Mouse (Mus musculus) heart, embryonic 15.5 days (tissue): ENCODE data around the gene B9d1. TPM values are rescaled to one million over a fixed set of nuclear protein-coding genes. Genes with fewer than 3 reads are reported as not detected.

ENCODE experiments used
- ATAC-seq: fragments of 200-750 bp; cut with Nextera tagmentation; replicated peaks from 2 replicates; pipeline ENCODE4 v1.8.0; 2017; ENCODE audit warnings: low read depth, moderate TSS enrichment; ENCODE audit not compliant: insufficient number of reproducible peaks, insufficient read depth, low FRiP score
- H3K27ac ChIP-seq: fragments of 300-500 bp; sonication (generic); 2 replicates; pipeline ENCODE4 v1.5.1; 2015; ENCODE audit warnings: mild to moderate bottlenecking, inconsistent platforms
- H3K27me3 ChIP-seq: fragments of 300-500 bp; sonication (generic); 2 replicates; pipeline ENCODE4 v1.6.1; 2015; ENCODE audit warnings: inconsistent platforms
- H3K36me3 ChIP-seq: fragments of 300-500 bp; sonication (generic); 2 replicates; pipeline ENCODE4 v1.6.1; 2015; ENCODE audit warnings: mild to moderate bottlenecking, inconsistent platforms
- H3K4me1 ChIP-seq: fragments of 300-500 bp; sonication (generic); replicated peaks from 2 replicates; pipeline ENCODE4 v1.6.1; 2015; ENCODE audit warnings: inconsistent platforms
- H3K4me2 ChIP-seq: fragments of 300-500 bp; sonication (generic); 2 replicates; pipeline ENCODE4 v1.6.1; 2015; ENCODE audit warnings: inconsistent platforms, mild to moderate bottlenecking, moderate library complexity
- H3K4me3 ChIP-seq: fragments of 300-500 bp; sonication (generic); 2 replicates; pipeline ENCODE4 v1.5.1; 2015; ENCODE audit warnings: mild to moderate bottlenecking, inconsistent platforms
- H3K9ac ChIP-seq: fragments of 300-500 bp; sonication (generic); 2 replicates; pipeline ENCODE4 v1.6.1; 2015; ENCODE audit warnings: mild to moderate bottlenecking, inconsistent platforms
- H3K9me3 ChIP-seq: fragments of 300-500 bp; sonication (generic); replicated peaks from 2 replicates; pipeline ENCODE4 v1.6.1; 2016; ENCODE audit warnings: inconsistent platforms
- WGBS: fragments of 180-500 bp; shearing (Covaris S2); methylation state at CpG from one replicate; pipeline ENCODE4 v1.1.7; 2015; ENCODE audit warnings: mixed read lengths; 5-methylcytosine and 5-hydroxymethylcytosine counted together
- polyA plus RNA-seq: library from polyadenylated mRNA; unstranded; fragments of >200 nt; fragmentation: Nextera tagmentation; extraction: Ambion mirVana; gene quantifications from 2 replicates; pipeline ENCODE4 v1.2.1, GENCODE M21; 2015

The B9d1 gene
- polyA plus RNA-seq, 1 experiment from 2014 or later = 11.1 TPM

DNA sequence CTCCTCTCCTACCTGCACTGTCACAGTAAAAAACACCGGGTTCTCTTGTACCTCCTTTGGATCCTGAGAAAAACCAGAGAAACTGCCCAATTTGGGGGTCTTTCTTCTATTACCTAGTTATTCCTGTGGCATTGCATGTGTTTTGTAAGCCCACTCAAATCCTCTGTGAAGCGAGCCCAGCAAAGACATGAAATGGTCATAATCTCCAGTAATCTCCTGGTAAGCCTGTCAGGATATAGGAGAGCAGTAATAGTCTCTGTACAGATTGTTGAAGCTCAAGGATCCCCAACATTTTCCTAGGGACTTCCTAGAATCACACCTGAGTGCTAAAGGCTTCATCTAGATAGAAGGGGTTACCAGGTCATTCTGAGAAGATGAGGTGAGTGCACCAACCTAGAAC is 36.2 kb downstream of the B9d1 start:
- no peak overlapping the region for H3K9ac ChIP-seq
- H3K9me3 ChIP-seq = no peaks in the 10 kb centered on the region
- H3K27me3 ChIP-seq = no peaks in the 10 kb centered on the region
- no peak for ATAC-seq
- peaks cover 7% of the 10 kb centered on the region for H3K36me3 ChIP-seq
- no peak overlapping the region for H3K4me3 ChIP-seq
- WGBS = 88% methylated on average over 2 of the region's 2 CpGs
- H3K4me2 ChIP-seq = no peak overlapping the region
- H3K27ac ChIP-seq = no peak overlapping the region
- H3K4me1 ChIP-seq = 0 out of 2 replicates have a peak, but pooled peaks cover 3% of the 10 kb centered on the region

DNA sequence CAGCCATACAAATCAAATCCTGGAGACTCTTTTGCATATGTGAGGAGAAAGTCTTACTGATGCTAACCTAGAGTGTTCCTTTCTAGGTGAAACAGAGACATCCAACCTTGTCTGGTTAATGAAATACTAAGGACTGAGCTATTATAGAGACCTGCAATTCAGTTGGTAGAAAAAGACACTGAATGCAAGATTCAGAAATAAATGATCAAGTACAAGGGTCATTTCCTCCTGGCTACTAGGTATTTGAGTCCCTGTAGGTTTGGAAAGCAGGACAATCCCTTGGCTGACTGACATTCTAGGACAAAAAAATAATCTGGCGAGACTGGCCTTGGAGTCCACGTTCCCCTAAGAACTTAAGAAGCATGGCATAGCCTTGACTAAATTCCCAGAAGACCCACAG is 40.6 kb downstream of the B9d1 start:
- ATAC-seq = no peak
- H3K9me3 ChIP-seq = no peaks in the 10 kb centered on the region
- no peak overlapping the region for H3K4me3 ChIP-seq

DNA sequence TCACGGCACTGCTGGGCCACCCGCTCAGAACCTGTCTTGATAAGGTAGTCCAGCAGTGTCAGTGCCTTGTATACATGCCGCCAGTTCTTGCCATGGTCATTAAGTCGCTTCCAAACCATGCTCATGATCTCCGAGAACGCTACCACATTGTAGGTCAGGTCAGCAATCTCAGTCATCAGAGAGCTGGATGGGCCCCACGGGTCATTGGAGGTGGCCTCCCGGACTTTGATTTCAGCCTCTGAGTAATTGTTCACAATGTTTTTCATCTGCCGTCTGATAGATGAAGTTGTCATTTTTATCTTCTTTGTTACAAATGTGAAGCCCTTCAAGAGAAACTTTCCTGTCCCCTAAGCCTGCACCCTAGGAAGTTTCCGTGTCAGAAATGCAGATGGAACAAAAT is 41.5 kb downstream of the B9d1 start:
- H3K4me1 ChIP-seq = 0 out of 2 replicates have a peak, but pooled peaks cover 2% of the 10 kb centered on the region
- no peak overlapping the region for H3K4me2 ChIP-seq
- H3K9me3 ChIP-seq = no peaks in the 10 kb centered on the region
- no peak overlapping the region for H3K4me3 ChIP-seq
- 83% methylated on average over 10 of the region's 10 CpGs for WGBS
- no peak overlapping the region for H3K9ac ChIP-seq
- no peak for ATAC-seq
- no peak overlapping the region for H3K27ac ChIP-seq
- no peaks in the 10 kb centered on the region for H3K27me3 ChIP-seq
- peaks cover 7% of the 10 kb centered on the region; the same call in 1 of the 2 replicates for H3K36me3 ChIP-seq

More for the DNA sequence above, 40.6 kb downstream of the B9d1 start:
- Histone ChIP-seq H3K4me2 (no peak overlapping the region), H3K9ac (no peak overlapping the region), H3K36me3 (peaks cover 7% of the 10 kb centered on the region; the same call in 1 of the 2 replicates), H3K27ac (no peak overlapping the region), H3K27me3 (no peaks in the 10 kb centered on the region), H3K4me1 (0 out of 2 replicates have a peak, but pooled peaks cover 3% of the 10 kb centered on the region)
- WGBS = 87% methylated on average over 2 of the region's 2 CpGs

DNA sequence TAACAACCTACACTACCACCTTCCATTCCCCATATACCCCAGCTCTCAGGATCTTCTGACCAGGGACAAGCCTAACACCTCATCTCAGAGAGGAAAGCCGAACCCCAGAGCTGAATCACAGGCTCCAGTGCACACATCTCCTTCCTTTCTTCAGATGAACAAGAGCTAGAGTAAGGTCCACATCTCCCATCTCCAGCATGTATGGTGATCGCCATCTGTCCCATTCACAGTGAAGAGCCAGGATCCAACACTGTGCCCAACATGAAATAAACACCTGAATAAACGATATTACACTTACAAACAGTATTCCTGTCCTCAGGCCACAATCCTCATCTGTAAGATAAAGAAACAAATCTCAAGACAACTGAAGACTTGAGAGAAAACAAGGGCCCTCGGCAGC is 42.8 kb downstream of the B9d1 start:
- 89% methylated on average over 4 of the region's 4 CpGs for WGBS
- no peak overlapping the region for H3K27ac ChIP-seq
- H3K9me3 ChIP-seq = no peaks in the 10 kb centered on the region
- no peak overlapping the region for H3K4me2 ChIP-seq
- no peak overlapping the region for H3K9ac ChIP-seq
- ATAC-seq = no peak
- H3K4me3 ChIP-seq = no peak overlapping the region
- peaks cover 7% of the 10 kb centered on the region; the same call in 1 of the 2 replicates for H3K36me3 ChIP-seq
- H3K4me1 ChIP-seq = no peaks in the 10 kb centered on the region
- H3K27me3 ChIP-seq = no peaks in the 10 kb centered on the region

DNA sequence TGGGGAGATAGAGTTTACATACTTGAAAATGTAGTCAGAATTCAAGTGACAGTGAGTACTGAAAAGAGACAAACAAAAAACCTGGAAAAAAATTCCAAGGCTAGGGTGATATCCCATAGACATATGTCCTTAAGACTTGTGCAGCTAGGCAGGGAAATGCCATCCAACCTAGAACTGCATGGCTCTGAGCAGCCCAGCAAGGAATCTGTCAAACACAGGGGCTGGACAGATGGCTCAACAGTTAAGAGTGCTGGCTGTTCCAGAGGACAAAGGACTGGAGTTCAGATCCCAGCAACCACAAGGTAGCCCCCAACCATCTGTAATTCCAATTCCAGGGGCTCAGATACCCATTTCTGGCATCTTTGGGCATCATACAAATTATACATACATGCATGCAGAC is 45.7 kb downstream of the B9d1 start:
- no peak for ATAC-seq

DNA sequence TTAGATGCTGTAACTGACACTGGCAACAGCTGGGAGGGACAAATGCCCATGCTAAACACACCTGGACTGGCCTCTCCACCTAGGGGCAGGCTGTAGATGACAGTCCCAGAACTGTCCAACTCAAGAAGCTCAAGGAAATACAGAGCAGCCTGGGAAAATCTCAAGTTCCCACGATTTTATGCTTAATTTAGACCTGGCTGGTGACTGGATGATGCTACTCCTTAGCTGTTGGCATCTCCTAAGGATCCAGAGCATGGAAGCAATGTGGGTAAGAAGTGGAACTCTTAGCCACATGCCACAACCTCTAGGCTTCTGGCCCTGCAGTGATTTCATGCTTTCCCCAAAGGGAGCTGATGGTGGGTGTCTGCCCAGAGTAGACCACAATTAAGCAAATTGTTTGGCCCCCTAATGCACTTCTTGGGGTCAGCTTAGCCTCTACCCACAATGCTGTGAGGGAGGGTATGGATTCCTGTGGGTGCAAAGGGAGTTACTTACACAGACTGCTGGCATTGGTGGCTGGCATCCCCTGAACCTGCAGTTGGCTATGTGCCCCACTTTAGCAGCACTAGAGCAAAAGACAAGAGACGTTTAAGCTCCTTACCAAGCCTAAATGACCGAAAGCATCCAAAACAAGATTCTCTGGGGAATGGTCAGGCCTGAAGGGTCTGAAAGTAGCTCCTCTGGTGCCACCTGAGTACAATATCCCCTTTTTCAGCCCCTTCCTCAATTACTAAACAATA is 48.2 kb downstream of the B9d1 start:
- 66% methylated on average over 3 of the region's 3 CpGs for WGBS

More for the DNA sequence above, 45.7 kb downstream of the B9d1 start:
- no peaks in the 10 kb centered on the region for H3K27me3 ChIP-seq
- no peak overlapping the region for H3K27ac ChIP-seq
- H3K4me2 ChIP-seq = no peak overlapping the region
- peaks cover 4% of the 10 kb centered on the region; the same call in 1 of the 2 replicates for H3K36me3 ChIP-seq
- no peaks in the 10 kb centered on the region for H3K9me3 ChIP-seq
- no peak overlapping the region for H3K9ac ChIP-seq
- H3K4me3 ChIP-seq = no peak overlapping the region
- H3K4me1 ChIP-seq = no peaks in the 10 kb centered on the region; the same call in 1 of the 2 replicates

DNA sequence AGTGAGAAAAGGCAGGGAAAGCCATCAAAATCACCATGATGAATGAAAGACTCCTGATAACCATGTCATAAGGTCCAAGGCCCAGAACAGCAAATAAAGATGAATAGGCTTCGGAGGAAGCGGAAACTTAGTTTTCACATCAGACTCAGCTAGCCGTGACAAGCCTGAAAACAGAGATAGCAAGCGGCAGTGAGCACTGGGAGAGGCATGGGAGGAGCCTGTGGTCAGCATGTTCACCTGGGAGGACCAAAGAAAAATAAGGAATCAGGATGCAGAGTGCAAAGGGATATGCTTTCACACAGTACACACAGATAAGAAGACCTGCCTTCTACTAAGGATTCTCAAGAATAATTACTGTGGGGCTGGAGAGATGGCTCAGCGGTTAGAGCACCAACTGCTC is 54.6 kb downstream of the B9d1 start:
- H3K9ac ChIP-seq = no peak overlapping the region
- no peak overlapping the region for H3K4me2 ChIP-seq
- ATAC-seq = no peak
- no peak overlapping the region for H3K4me3 ChIP-seq
- no peaks in the 10 kb centered on the region for H3K27me3 ChIP-seq
- 64% methylated on average over 5 of the region's 5 CpGs for WGBS
- H3K27ac ChIP-seq = no peak overlapping the region
- H3K36me3 ChIP-seq = no peaks in the 10 kb centered on the region
- H3K9me3 ChIP-seq = no peaks in the 10 kb centered on the region
- H3K4me1 ChIP-seq = peaks cover 19% of the 10 kb centered on the region

More for the DNA sequence above, 48.2 kb downstream of the B9d1 start:
- H3K9me3 ChIP-seq = no peaks in the 10 kb centered on the region
- no peak overlapping the region for H3K4me3 ChIP-seq
- ATAC-seq = no peak
- no peaks in the 10 kb centered on the region for H3K27me3 ChIP-seq
- H3K9ac ChIP-seq = no peak overlapping the region
- no peaks in the 10 kb centered on the region for H3K36me3 ChIP-seq
- no peak overlapping the region for H3K27ac ChIP-seq
- no peaks in the 10 kb centered on the region; the same call in 1 of the 2 replicates for H3K4me1 ChIP-seq
- H3K4me2 ChIP-seq = no peak overlapping the region

DNA sequence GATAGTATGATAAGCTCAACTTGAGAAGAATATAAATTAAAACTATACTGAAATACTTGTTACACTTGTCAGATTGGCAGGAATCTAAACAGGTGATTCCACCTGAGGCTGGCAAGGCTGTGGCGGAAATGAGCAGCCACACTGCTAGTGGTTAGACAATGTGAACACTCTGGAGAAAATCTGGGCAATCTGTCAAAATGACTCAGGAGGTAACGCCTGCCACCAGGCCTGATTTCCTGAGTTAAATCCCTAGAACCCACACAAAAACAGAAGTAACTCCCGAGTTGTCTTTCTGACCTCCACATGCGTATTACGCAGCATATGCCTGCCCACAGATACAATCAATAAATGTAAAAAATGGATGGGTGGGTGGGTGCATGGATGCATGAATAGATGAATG is 57.5 kb downstream of the B9d1 start:
- Histone ChIP-seq H3K9ac (no peak overlapping the region), H3K4me2 (no peak overlapping the region), H3K27ac (no peak overlapping the region), H3K4me3 (no peak overlapping the region), H3K27me3 (no peaks in the 10 kb centered on the region), H3K9me3 (no peaks in the 10 kb centered on the region), H3K4me1 (peaks cover 30% of the 10 kb centered on the region), H3K36me3 (no peaks in the 10 kb centered on the region)
- 60% methylated on average over 5 of the region's 5 CpGs for WGBS
- no peak for ATAC-seq

Other genes with a start within 250 kb of the B9d1 start
- gene Aldh3a2, start 237.7 kb upstream of the B9d1 start, polyA plus RNA-seq = 29.4 and 34.9 TPM in 2 replicates
- gene Slc47a2, start 162.3 kb upstream of the B9d1 start, polyA plus RNA-seq = 0.10 and 0.19 TPM in 2 replicates
- 20.6 and 21.5 TPM in 2 replicates for gene Slc47a1, start 126.8 kb upstream of the B9d1 start, polyA plus RNA-seq
- gene Rnf112, start 51.0 kb upstream of the B9d1 start, polyA plus RNA-seq = 0.35 and 0.42 TPM in 2 replicates
- gene Mfap4, start 19.7 kb upstream of the B9d1 start, polyA plus RNA-seq = 160 and 252 TPM in 2 replicates
- 23.0 and 33.4 TPM in 2 replicates for gene Mapk7, start 10.7 kb upstream of the B9d1 start, polyA plus RNA-seq
- 20.2 and 20.5 TPM in 2 replicates for gene Epn2, start 74.5 kb downstream of the B9d1 start, polyA plus RNA-seq
- 9.3 and 13.5 TPM in 2 replicates for gene Grap, start 148.1 kb downstream of the B9d1 start, polyA plus RNA-seq
- 0.68 and 1.4 TPM in 2 replicates for gene Fam83g, start 178.9 kb downstream of the B9d1 start, polyA plus RNA-seq
- 0.08 TPM in 1 of 2 replicates, not detected in the other for gene Slc5a10, start 215.7 kb downstream of the B9d1 start, polyA plus RNA-seq